Mouse (Mus musculus) Patski (cell line): ENCODE results near the gene Otx2. TPM values are rescaled to one million over a fixed set of nuclear protein-coding genes. Genes with fewer than 3 reads are reported as not detected.
"Not testable (repeated sequence)": the region's sequence is repeated elsewhere in the genome, so short reads cannot be mapped to it uniquely, and the experiment has no call there.

Source experiments
- ATAC-seq: fragments of 100-300 bp; one replicate; pipeline ENCODE4 v1.8.0; 2021
- CTCF ChIA-PET: fragments of 350-600 bp; sonication (Branson Sonifier 250); formaldehyde crosslinking; loops from one replicate; lab custom pipeline; 2022; ENCODE audit warnings: inconsistent platforms; lab: Charles Lee
- POLR2A ChIA-PET: fragments of 350-600 bp; sonication (Branson Sonifier 250); formaldehyde crosslinking; loops from one replicate; lab custom pipeline; 2022; ENCODE audit warnings: antibody characterized with exemption, inconsistent platforms; lab: Charles Lee
- DNase-seq: peaks from one replicate; pipeline ENCODE4 v3.0.0-alpha.2; 2011; ENCODE audit warnings: low read depth, low spot score
- H3K27me3 ChIP-seq: fragments of 371-371 bp; one replicate; pipeline ENCODE4 v1.5.1; 2021
- CTCF ChIP-seq: fragments of 100-300 bp; IDR thresholded peaks from one replicate; pipeline ENCODE4 v1.5.1; 2021
- in situ Hi-C: fragments of 300-500 bp; cut with MboI; formaldehyde crosslinking; loops from 3 replicates; pipeline ENCODE4 v1.11.1; 2018; ENCODE audit warnings: low pct_unique_long_range_greater_than_20kb, mixed read lengths
- polyA plus RNA-seq: library from polyadenylated mRNA; unstranded; gene quantifications from one replicate; pipeline ENCODE4 v1.2.3, GENCODE M21; 2021

Otx2 gene
- polyA plus RNA-seq, 1 experiment from 2014 or later = not detected

DNA sequence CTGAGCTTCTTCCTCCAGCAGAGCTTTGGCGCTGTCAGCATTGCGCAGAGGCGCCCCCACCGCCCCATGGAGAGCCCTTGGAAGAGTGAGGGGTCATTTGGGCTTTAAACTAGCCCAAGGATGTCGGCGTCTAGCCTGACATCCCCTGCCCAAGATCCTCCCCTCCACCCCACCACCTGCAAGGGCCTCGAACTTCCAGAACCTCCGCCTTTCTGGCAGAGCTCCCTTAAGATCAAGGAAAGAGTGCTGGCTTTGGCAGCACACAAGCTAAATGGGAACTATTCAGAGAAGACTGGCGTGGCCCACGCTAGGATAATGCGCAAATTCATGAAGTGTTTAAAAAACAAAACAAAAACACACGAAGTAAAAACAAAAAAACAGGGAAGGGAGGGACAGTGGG is 21.4 kb downstream of the Otx2 start:
- peaks cover 55% of the 10 kb centered on the region for H3K27me3 ChIP-seq
- in situ Hi-C loops = no loop called here
- POLR2A ChIA-PET = no interaction called here
- CTCF ChIA-PET = no interaction called here
- no peak for ATAC-seq
- no peak for DNase-seq
- no peak for TF ChIP-seq CTCF

- in situ Hi-C loops = no loop called here
- peaks cover 59% of the 10 kb centered on the region for H3K27me3 ChIP-seq
- no peak for DNase-seq
- ChIA-PET CTCF (no interaction called here), POLR2A (no interaction called here)
- no peak for TF ChIP-seq CTCF
- no peak for ATAC-seq
Observed at GRCm38 (mm10) chr14:48651471-48652211, 22.0 kb downstream of the Otx2 start.

DNA sequence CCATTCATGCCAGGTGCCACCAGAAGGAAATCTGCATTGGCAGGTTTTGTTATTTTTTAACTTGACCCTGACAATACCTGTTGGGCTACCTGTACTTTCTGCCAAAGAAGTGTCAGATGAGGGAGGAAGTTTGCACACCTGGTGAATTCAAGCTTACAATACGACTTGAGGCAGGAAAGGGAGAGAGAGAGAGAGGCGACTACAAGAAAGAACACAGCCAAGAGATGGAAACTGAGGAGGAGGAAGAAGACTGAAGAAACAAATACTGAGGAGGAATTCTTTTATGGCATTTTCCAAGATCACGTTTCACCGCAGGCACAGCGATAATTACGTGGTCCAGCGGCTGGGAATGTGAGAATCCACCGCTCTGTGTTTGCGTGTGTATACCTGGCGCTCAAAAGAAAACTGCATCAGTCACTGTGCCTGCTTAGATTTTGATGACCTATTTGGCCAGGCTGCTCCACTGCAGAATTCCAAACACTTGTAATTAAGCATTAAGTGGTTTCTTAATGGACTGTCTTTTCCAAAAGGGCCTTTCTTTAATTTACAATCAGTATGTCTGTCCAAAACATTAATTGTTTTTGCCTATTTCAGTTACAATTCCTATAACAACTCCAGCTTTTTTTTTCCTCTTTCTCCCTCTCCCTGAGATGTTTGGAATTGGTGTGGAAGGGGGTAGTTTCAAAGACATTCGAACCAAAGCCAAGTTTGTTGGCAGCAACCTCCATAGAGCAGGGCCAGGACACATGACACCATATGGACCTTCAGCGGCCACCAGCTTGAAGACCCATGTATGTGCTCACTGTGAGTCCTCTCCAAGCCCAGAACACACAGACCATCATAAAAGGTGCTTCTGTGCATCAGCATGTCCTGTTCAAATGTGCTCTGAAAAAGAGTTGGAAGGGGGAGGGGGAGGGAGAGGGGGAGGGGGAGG is 31.9 kb downstream of the Otx2 start:
- no peak for TF ChIP-seq CTCF
- no peak for DNase-seq
- H3K27me3 ChIP-seq = peaks cover 18% of the 10 kb centered on the region
- in situ Hi-C loops = no loop called here
- CTCF ChIA-PET = interaction anchor here (1.1 kb wide), 1 partner anchor 14 kb away, joined by 3 read pairs; no protein-coding TSS in a partner anchor
- POLR2A ChIA-PET = no interaction called here
- ATAC-seq = no peak

DNA sequence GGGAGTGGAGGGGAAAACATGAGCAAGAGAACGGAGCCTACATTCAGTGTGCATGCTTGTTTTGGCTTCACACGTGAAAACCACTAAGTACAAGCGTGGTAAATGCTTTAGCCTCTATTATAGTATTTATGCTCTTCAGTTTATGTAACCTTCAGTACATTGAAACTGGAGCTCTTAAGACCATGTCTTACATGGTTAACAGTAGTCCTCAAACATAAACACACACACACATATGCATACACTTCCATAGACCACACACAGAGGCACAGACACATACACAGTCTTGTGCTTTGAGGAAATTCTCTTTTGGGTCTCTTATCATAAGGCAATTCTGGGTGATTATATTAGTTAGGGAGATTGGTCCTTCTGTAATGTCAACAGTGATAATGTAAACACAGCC is 40.5 kb downstream of the Otx2 start:
- in situ Hi-C loops = no loop called here
- H3K27me3 ChIP-seq = peaks cover 30% of the 10 kb centered on the region
- ATAC-seq = no peak
- DNase-seq = no peak
- ChIA-PET POLR2A (no interaction called here), CTCF (no interaction called here)
- TF ChIP-seq CTCF = no peak

GRCm38 (mm10) chr14:48632335-48632734 is 41.3 kb downstream of the Otx2 start:
- no peak for TF ChIP-seq CTCF
- CTCF ChIA-PET = no interaction called here
- peaks cover 30% of the 10 kb centered on the region for H3K27me3 ChIP-seq
- DNase-seq = no peak
- no peak for ATAC-seq
- in situ Hi-C loops = no loop called here
- POLR2A ChIA-PET = no interaction called here

DNA sequence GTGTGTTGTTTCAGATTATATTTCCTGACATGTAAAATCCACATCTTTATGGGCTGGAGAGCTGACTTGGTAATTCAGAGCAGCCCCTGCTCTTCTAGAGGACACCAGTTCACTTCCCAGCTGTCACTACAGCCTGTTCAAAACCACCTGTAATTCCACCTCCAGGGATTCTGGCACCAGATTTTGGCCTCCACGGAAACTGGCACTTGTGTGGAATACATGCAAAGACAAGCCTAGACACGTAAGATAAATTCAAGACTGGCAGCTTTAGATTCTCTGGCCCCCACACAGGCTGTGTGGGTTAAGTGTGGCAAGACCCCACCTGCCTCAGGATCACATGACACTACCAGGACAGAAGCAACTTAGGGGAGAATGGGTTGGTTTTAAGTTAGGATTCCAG is 42.1 kb downstream of the Otx2 start:
- no peak for DNase-seq
- no peak for ATAC-seq
- peaks cover 27% of the 10 kb centered on the region for H3K27me3 ChIP-seq
- in situ Hi-C loops = no loop called here
- ChIA-PET POLR2A (interaction anchor here (0.6 kb wide), 1 partner anchor 8 kb away, joined by 3 read pairs; no protein-coding TSS in a partner anchor), CTCF (no interaction called here)
- TF ChIP-seq CTCF = no peak

- POLR2A ChIA-PET = no interaction called here
- CTCF ChIA-PET = no interaction called here
- in situ Hi-C loops = no loop called here
- TF ChIP-seq CTCF = no peak
- DNase-seq (no peak), ATAC-seq (no peak)
- peaks cover 14% of the 10 kb centered on the region for H3K27me3 ChIP-seq
Observed at GRCm38 (mm10) chr14:48629404-48629803, 44.2 kb downstream of the Otx2 start.

DNA sequence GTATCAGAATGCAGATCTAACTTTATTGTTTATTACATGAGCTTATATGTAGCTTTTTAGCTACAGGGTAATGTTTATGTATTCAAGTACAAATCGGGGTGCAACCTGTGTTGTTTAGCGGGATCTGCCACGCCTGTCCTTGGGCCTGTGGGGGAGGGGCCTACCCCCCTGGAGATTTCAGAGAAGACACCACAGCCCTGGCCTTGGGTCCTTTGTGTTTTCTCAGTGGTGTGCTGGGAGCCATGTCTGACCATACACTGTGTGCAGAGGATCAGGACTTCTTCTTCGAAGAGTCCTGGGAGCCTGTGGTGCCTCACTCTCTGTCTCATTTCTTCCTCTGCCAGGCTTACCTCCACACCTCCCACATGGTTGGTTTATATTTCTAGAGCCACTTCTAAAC is 47.3 kb downstream of the Otx2 start:
- no peak for ATAC-seq
- CTCF ChIA-PET = no interaction called here
- peaks cover 13% of the 10 kb centered on the region for H3K27me3 ChIP-seq
- DNase-seq = no peak
- POLR2A ChIA-PET = no interaction called here
- in situ Hi-C loops = no loop called here
- no peak for TF ChIP-seq CTCF

DNA sequence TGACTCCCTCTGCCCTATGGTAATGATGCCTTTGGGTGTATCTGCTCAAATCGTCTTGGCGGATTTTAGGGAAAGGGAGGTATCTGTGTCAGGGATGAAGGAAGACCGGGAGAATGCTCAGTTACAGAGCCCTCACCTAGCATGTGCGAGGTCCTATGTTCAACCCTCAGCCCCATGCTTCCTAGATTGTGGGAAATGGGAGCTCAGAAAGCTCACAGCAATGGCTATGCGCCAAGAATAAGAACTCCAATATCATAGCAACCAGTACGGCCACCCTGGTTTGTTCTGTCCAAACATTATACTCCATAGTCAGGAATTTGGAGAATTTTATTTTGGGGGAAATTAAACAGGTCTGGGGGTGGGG is 48.3 kb downstream of the Otx2 start:
- no peak for TF ChIP-seq CTCF
- ChIA-PET CTCF (no interaction called here), POLR2A (no interaction called here)
- no peak for ATAC-seq
- H3K27me3 ChIP-seq = peaks cover 9% of the 10 kb centered on the region
- DNase-seq = no peak
- in situ Hi-C loops = no loop called here

- CTCF ChIA-PET = no interaction called here
Observed at GRCm38 (mm10) chr14:48624596-48625330, 48.9 kb downstream of the Otx2 start.

GRCm38 (mm10) chr14:48622726-48623125 is 50.9 kb downstream of the Otx2 start:
- DNase-seq, H3K27me3 ChIP-seq, in situ Hi-C loops, ATAC-seq, POLR2A ChIA-PET, CTCF ChIA-PET: not testable (repeated sequence)

More at GRCm38 (mm10) chr14:48624596-48625330, 48.9 kb downstream of the Otx2 start:
- peaks cover 4% of the 10 kb centered on the region for H3K27me3 ChIP-seq
- DNase-seq = no peak
- POLR2A ChIA-PET = no interaction called here
- ATAC-seq = no peak
- no peak for TF ChIP-seq CTCF
- in situ Hi-C loops = no loop called here
